Mouse (Mus musculus) layer of hippocampus, postnatal 36 days (tissue): Measurements from ENCODE around the gene Pcnp. TPM values are rescaled to one million over a fixed set of nuclear protein-coding genes. Genes with fewer than 3 reads are reported as not detected.
A peak's percentile ranks its signal among the peaks of the same experiment; 100 is the strongest.
"Not testable (repeated sequence)": the region's sequence is repeated elsewhere in the genome, so short reads cannot be mapped to it uniquely, and the experiment has no call there.

Source experiments
- DNase-seq, 2 experiments: peaks; one replicate each; pipeline ENCODE4 v3.0.0; 2022
- microRNA-seq, 2 experiments: library from miRNA; unstranded; fragments of <30 nt; microRNA quantifications; one replicate each; pipeline ENCODE4 v1.2.0; 2021
- total RNA-seq, 2 experiments: library from RNA; stranded (reverse); gene quantifications; 2 replicates each; pipeline ENCODE4 v1.2.3; 2021

Pcnp gene
- total RNA-seq, 2 experiments from 2014 or later: 153 to 157 TPM

- peak; percentile 95 to 97 for DNase-seq
These were observed 63.2 kb downstream of the Pcnp start, which contains the start of gene Rpl24 for GRCm38 (mm10) chr16:55966212-55966871. Gene Rpl24 (plus strand): TSS chr16:55966275.

DNA sequence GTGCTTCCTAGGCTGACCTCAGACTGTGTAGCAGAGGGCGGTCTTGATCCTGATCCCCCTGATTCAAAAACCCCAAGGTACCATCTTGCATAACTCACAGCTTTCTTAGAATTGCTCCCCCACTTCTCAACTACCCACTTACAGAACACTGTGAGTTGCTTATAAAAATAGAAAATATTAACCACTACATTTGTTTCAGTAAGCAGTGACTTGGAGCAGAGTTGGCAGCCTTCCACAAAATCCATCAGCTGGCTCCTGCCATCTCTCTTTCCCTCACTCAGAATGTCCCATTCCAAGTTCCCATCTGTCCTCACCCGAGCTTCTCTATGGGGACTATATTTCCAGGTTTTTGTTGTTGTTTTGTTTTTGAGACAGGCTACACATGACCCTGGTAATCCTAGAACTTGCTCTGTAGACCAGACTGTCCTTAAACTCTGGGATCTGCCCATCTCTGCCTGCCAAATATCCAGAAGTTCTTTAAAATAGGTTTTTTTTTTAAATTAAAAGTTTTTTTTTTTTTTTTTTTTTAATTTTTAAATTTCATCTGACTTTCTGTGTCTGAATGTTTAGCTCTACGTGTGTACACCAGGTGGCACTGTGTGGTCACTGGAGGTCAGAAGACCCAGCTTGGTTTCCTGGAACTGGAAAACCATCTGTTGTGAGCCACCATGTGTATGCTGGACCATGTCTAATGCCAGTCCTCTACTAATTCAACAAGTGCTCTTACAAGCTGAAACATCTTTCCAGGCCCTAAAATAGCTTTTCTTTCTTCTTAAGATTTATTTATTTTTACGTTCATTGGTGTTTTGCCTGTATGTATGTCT lies 65.2 kb downstream of the Pcnp start:
- peak; percentile 37 to 44 for DNase-seq

DNA sequence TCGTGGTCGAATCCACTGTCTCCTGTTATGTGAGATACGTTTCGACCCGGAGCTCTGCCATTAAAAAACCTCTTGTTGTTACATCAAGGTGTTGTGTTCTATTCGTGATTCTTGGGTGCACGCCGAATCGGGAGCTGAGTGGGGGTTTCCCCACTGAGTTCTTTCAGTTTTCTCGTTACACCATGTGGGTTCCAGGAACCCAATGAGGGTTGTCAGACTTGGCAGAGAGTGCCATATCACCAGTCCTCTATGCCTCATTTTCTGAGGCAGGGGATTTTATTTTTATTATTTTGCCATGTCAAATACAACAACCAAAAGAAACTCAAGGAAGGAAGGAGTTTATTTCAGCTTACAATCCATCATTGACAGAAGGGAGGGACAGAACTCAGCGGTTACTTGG lies 66.5 kb downstream of the Pcnp start:
- not testable (repeated sequence) for DNase-seq

Small RNAs within 50 kb of the gene (microRNA-seq; reads per million reads assigned to microRNA genes)
- gene Gm24047: 0 reads per million in 2 experiments

Other genes starting within 250 kb of the Pcnp start
- gene Nfkbiz, start 190.8 kb downstream of the Pcnp start, total RNA-seq: 1 to 10 TPM; 6.1 to 6.5 TPM
- 10 to 100 TPM; 11.7 to 12.0 TPM for gene Nxpe3, start 134.5 kb downstream of the Pcnp start, total RNA-seq
- 10 to 100 TPM; 17.2 to 17.4 TPM for gene Cep97, start 94.9 kb downstream of the Pcnp start, total RNA-seq
- 100 to 1,000 TPM; 392 to 411 TPM for gene Rpl24, start 63.5 kb downstream of the Pcnp start, total RNA-seq
- gene Zbtb11, start 55.9 kb downstream of the Pcnp start, total RNA-seq: 10 to 100 TPM; 50.3 to 52.2 TPM
- gene Trmt10c, start 8.1 kb upstream of the Pcnp start, total RNA-seq: 10 to 100 TPM; 10.3 to 11.4 TPM
- gene Senp7, start 18.6 kb upstream of the Pcnp start, total RNA-seq: 10 to 100 TPM; 50.3 to 51.2 TPM
- gene Impg2, start 174.6 kb upstream of the Pcnp start, total RNA-seq: 1 to 10 TPM in 1 of 2 experiments, under 1 TPM in 1; 0.83 to 1.8 TPM